Mouse (Mus musculus): ENCODE results near the gene Eif4b. TPM values are rescaled to one million over a fixed set of nuclear protein-coding genes. Genes with fewer than 3 reads are reported as not detected.

The Eif4b gene
- total RNA-seq, 2 experiments from 2014 or later = 163 to 167 TPM

DNA sequence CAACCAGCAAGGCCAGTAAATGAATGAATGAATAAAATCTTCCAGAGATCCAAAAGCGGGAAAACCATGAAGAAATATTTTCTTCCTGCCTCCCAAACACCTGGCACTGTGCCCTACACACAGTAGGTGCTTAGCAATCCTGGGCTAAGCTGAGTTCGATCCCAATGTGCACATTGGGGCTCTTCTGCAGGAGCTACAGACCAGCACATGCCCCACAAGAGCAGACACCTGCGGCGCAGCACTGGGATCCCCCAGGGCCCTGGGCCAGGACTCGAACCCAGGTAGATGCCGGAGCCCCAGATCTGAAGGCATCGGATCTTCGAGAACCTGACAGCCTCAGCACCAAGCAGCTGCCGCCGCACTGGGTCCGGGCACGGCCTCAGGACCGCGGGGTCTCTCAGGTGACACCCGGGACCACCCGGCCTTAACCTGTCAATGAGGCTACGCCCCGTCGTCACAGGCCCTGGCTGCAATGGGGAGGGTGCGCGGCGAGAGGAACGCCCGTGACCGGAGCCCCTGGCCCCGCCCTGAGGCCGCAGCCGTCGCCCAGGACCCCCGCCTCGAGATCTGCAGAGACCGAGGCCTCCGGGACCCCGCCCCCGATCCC is 62.1 kb downstream of the Eif4b start:
- H3K27ac ChIP-seq = peak overlapping the region; percentile 93
- intact Hi-C loops (cut with DNase I) = no loop called here
- DNase-seq (ENCODE audit: extremely low spot score in 1 of 2, low spot score in 2 of 2) = no peak
- no peak for TF ChIP-seq CTCF (IDR thresholded peaks at IDR 0.05)
- H3K4me3 ChIP-seq = peak overlapping the region; percentile 74

DNA sequence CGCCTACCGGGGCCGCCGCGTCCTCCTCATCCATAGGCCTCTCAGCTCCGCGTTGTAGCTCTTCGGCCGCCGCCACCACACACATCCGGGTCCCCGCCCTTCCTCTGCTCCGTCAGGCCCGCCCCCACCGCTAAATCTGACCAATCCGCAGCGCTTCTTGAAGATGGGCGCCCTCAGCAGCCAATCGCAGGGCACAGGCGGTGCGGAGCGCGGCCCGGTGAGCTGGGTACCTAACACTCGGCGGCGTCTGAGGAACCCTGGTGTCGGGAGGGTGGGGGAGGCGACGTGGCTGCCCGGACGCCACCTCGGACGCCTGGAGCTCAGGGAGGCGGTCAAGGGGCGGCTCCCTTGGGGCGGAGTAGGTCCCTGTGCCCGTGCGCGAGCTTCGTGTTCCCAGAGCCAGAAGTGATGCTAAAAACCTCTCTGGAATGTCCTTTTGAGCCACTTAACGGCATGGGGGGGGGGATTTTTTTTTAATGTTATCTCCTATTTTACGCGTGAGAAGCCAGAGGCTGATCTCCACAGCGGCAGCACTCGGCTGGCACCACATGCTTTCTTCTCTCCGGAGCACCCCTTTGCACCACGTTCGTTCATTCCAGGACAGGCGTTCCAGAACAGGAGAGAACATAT is 62.7 kb downstream of the Eif4b start, which contains the start of gene Spryd3:
Gene Spryd3 (minus strand): TSS at position 106 of the 630 bp plus-strand sequence.
- no peak; the same call in 1 of the 2 replicates for TF ChIP-seq CTCF (IDR thresholded peaks at IDR 0.05)
- peak within 1 kb of the TSS; percentile 74 for H3K4me3 ChIP-seq
- intact Hi-C loops (cut with DNase I) = no loop called here
- peak; percentile 98 to 99 for DNase-seq (ENCODE audit: extremely low spot score in 1 of 2, low spot score in 2 of 2)
- peak within 1 kb of the TSS; percentile 93 for H3K27ac ChIP-seq

DNA sequence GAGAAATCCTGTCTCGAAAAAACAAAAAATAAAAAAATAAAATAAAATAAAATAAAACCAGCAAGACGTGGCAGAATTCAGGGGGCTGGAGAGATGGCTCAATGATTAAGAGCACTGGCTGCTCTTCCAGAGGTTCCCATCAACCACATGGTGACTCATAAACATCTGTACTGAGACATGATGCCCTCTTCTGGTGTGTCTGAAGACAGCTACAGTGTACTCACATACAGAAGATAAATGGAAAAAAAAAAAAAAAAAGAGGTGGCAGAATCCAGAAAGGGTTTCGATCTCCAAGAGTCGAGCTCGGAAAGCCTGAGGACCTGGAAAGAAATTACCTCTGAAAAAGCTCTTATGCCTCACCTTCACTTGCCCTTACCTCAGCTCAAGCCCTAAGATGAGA is 67.5 kb downstream of the Eif4b start:
- H3K4me3 ChIP-seq = no peak overlapping the region
- no peak for DNase-seq (ENCODE audit: extremely low spot score in 1 of 2, low spot score in 2 of 2)
- no peak for TF ChIP-seq CTCF (IDR thresholded peaks at IDR 0.05)
- no peak overlapping the region for H3K27ac ChIP-seq
- intact Hi-C loops (cut with DNase I) = no loop called here

DNA sequence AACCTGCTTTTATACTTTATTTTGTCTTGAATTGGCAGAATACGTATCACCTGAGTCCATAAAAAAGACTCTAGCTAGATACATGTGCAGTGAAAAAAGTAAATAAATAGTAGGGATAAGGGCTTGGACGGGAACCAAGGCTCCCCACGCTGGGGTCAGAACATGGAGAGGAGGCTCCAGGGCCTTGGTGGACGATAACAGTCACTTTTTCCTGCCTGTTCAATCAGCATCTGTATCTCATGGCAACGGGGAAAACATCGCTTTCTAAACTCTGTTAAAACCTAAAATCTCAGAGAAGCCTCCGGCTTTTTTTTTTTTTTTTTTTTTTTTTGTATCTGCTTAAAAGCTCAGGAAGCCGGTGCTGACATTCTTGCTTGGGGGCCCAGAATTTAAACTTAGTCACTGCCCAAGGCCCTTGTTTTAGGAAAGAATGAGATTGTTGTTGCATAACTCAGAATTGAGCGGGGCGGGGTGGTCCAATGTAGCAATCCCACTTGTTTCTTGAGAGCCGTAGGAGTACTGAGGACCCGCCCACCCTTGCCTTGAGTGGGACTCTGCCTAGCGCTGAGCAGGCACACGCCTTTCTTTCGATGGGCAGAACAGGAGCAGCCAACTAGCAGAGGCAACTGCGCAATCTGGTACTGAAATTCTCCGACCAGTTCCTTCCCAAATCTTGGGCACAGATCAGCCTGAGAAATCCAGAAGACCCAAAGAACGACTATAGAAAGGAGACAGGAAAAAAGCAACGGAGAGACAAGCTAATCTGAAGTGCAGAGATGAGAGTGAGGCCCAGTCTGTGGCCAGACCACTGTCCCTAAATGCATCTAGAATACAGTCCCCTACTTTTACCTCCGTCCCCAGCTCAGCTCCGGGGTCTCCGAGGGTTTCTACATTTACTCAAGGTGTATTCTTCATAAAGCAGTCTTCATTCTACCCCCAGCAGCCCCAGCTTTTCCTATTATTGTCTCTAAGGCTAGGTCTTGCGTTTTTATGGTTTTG is 69.6 kb downstream of the Eif4b start:
- intact Hi-C loops (cut with DNase I) = loop anchor here (2.0 kb wide), 1 partner anchor 34 kb away; no protein-coding TSS in a partner anchor
- peak overlapping the region; percentile 48 for H3K4me3 ChIP-seq
- no peak for TF ChIP-seq CTCF (IDR thresholded peaks at IDR 0.05)
- peak overlapping the region; percentile 94 for H3K27ac ChIP-seq
- peak in 1 of 2 experiments; percentile 32 for DNase-seq (ENCODE audit: extremely low spot score in 1 of 2, low spot score in 2 of 2)

DNA sequence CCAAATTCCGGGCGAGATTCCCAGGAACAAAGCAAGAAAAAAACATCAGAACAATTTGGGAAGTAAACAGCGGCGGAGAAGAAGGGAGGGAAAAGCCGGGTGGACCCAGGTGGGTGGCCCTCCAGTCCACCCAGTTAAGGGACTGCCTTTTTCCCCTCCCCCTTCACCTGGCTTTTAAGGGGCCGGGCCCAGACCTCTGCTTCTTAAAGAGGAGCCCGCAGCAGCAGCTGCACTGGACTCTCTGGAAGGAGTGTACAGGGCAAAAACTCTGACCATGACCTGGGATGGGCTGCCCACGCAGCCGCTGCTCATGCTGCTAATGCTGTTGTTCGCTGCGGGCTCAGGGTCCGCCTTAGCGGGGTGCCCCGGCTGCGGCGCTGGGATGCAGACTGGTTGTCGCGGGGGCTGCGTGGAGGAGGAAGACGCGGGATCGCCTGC is 70.7 kb downstream of the Eif4b start, which contains the start of gene Igfbp6:
Gene Igfbp6 (plus strand): TSS at position 89 of the 438 bp plus-strand sequence.
- intact Hi-C loops (cut with DNase I) = no loop called here
- peak in 1 of 2 experiments; percentile 44 for DNase-seq (ENCODE audit: extremely low spot score in 1 of 2, low spot score in 2 of 2)
- no peak for TF ChIP-seq CTCF (IDR thresholded peaks at IDR 0.05)
- H3K27ac ChIP-seq = peak within 1 kb of the TSS; percentile 94
- H3K4me3 ChIP-seq = peak within 1 kb of the TSS; percentile 48

DNA sequence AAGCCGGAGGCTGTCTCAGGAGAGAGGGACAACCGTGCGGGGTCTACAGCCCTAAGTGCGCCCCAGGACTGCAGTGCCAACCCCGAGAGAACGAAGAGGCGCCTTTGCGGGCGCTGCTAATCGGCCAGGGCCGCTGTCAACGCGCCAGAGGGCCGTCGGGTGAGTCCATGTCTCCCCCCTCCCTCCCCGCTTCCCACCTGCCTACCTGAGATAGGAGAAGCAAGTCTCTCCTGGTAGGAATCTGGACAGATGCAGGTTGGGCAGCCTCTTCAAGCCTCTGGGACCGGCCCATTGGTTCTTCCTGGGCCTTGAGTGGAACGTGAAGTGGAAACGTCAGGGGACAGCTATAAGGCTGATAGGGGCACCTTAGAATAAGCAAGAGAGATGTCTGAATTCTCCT is 71.2 kb downstream of the Eif4b start:
- no peak for DNase-seq (ENCODE audit: extremely low spot score in 1 of 2, low spot score in 2 of 2)
- peak overlapping the region; percentile 48 for H3K4me3 ChIP-seq
- intact Hi-C loops (cut with DNase I) = no loop called here
- H3K27ac ChIP-seq = peak overlapping the region; percentile 94
- no peak for TF ChIP-seq CTCF (IDR thresholded peaks at IDR 0.05)

DNA sequence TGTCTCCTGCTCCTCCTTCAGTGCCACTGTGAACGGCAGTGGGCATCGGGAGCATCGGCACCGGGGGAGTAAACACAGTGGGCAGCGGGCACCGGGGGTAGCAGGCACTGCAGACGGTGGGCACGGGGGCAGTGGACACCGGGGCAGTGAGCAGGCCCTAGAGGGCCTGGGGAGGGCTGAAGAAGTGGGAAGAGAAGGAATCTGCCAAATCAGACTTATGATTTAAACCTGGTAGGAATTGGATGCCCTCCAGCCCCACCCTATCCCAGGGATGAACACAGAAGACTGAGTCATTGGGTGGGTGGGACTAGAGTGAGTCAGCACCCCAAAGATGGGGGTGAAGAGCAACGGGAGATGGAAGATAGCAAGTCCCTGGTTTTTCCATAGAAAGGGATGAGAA is 71.8 kb downstream of the Eif4b start:
- TF ChIP-seq CTCF (IDR thresholded peaks at IDR 0.05) = no peak
- peak overlapping the region; percentile 94 for H3K27ac ChIP-seq
- peak; percentile 64 to 65 for DNase-seq (ENCODE audit: extremely low spot score in 1 of 2, low spot score in 2 of 2)
- intact Hi-C loops (cut with DNase I) = no loop called here
- peak overlapping the region; percentile 48 for H3K4me3 ChIP-seq

DNA sequence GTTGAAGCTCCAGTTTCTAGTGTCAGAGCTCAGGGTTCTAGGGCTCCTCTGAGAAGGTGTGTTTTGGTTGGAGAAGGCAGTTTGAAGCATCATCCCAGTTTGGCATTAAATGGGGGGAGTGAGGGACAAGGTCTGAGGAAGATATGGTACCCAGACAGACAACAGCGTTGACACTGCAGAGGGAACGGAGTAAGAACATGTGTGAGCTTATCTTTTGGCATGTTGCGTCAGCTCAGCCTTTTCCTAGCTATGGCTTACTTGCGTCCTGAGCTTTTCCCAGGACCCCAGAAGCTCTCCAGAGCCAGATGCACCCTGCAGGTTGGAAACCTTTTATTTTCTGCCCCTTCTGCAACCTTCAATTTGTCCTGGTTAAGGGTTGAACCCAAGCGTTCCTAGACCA is 72.5 kb downstream of the Eif4b start:
- intact Hi-C loops (cut with DNase I) = loop anchor here (2.0 kb wide), 1 partner anchor 157 kb away; no protein-coding TSS in a partner anchor
- Histone ChIP-seq H3K27ac (no peak overlapping the region; the same call in 1 of the 2 replicates), H3K4me3 (no peak overlapping the region; the same call in 1 of the 2 replicates)
- DNase-seq (ENCODE audit: extremely low spot score in 1 of 2, low spot score in 2 of 2) = no peak
- no peak for TF ChIP-seq CTCF (IDR thresholded peaks at IDR 0.05)

Other genes starting within 250 kb of the Eif4b start
- gene Krt1, start 223.0 kb upstream of the Eif4b start, total RNA-seq (2021) = 1 to 10 TPM; 1.8 to 2.3 TPM
- gene Krt77, start 204.1 kb upstream of the Eif4b start, total RNA-seq (2021) = 10 to 100 TPM; 11.4 to 13.8 TPM
- gene Krt76, start 180.9 kb upstream of the Eif4b start, total RNA-seq (2021) = not detected
- gene Krt4, start 149.0 kb upstream of the Eif4b start, total RNA-seq (2021) = not detected
- gene Krt79, start 133.4 kb upstream of the Eif4b start, total RNA-seq (2021) = not detected
- not detected for gene Krt78, start 119.5 kb upstream of the Eif4b start, total RNA-seq (2021)
- under 1 TPM in 1 of 2 experiments, not detected in 1; 0.29 TPM for gene Krt8, start 69.3 kb upstream of the Eif4b start, total RNA-seq (2021)
- gene Krt18, start 45.6 kb upstream of the Eif4b start, total RNA-seq (2021) = under 1 TPM; 0.33 to 0.38 TPM
- gene Tns2, start 26.6 kb downstream of the Eif4b start, total RNA-seq (2021) = 10 to 100 TPM; 16.4 to 22.8 TPM
- 100 to 1,000 TPM; 152 TPM for gene Spryd3, start 62.5 kb downstream of the Eif4b start, total RNA-seq (2021)
- gene Igfbp6, start 70.6 kb downstream of the Eif4b start, total RNA-seq (2021) = 10 to 100 TPM; 57.4 to 64.8 TPM
- under 1 TPM in 1 of 2 experiments, not detected in 1; 0.26 TPM for gene Soat2, start 76.8 kb downstream of the Eif4b start, total RNA-seq (2021)
- gene Zfp740, start 129.5 kb downstream of the Eif4b start, total RNA-seq (2021) = 10 to 100 TPM; 69.6 to 72.4 TPM
- gene Csad, start 131.0 kb downstream of the Eif4b start, total RNA-seq (2021) = 10 to 100 TPM; 28.5 to 30.4 TPM
- gene Itgb7, start 158.2 kb downstream of the Eif4b start, total RNA-seq (2021) = 1 to 10 TPM in 1 of 2 experiments, under 1 TPM in 1; 0.86 to 1.3 TPM
- gene Rarg, start 183.7 kb downstream of the Eif4b start, total RNA-seq (2021) = 10 to 100 TPM; 13.8 to 17.1 TPM
- not detected for gene Gm9918, start 196.8 kb downstream of the Eif4b start, total RNA-seq (2021)
- 10 to 100 TPM; 40.6 to 42.8 TPM for gene Mfsd5, start 205.7 kb downstream of the Eif4b start, total RNA-seq (2021)
- gene Espl1, start 222.5 kb downstream of the Eif4b start, total RNA-seq (2021) = 1 to 10 TPM; 1.1 to 1.5 TPM